Mouse (Mus musculus) R1 (cell line): ENCODE measurements around the gene Spsb3.

ENCODE experiments used
- DNase-seq: peaks from one replicate; pipeline ENCODE4 v3.0.0-alpha.2; 2018; ENCODE audit warnings: low read depth, low spot score

The Spsb3 gene

DNA sequence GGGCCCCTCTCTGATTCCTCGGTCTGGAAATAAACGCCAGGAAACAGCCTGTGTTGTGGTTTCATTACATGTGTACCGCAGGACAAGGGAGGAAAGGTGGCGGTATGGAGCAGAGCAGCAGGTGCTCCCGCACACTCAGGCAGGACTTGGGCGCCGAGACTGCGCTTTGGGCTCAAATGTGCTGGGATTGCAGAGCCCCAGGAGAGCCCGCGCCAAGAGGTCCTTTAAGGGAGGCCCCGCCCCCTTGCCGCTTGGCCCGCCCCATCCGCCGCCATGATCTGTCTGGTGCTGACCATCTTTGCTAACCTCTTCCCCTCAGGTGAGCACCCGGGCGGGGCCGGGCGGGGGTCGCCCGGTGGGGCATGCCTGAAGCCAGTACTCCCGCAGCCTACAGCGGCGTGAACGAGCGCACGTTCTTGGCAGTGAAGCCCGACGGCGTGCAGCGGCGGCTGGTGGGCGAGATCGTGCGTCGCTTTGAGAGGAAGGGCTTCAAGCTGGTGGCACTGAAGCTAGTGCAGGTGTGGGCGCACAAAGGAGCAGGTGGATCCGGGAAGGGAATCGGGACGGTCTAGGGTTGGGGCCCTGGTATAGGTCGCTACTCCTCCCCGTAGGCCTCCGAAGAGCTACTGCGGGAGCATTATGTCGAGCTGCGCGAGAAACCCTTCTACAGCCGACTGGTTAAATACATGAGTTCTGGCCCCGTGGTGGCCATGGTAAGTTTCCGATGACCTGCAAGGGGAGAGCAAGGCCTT lies 10.0 kb downstream of the Spsb3 start, which contains the start of gene Nme3:
Gene Nme3 (plus strand): TSS at position 260 of the 752 bp plus-strand sequence.
- peak; percentile 90 for DNase-seq

DNA sequence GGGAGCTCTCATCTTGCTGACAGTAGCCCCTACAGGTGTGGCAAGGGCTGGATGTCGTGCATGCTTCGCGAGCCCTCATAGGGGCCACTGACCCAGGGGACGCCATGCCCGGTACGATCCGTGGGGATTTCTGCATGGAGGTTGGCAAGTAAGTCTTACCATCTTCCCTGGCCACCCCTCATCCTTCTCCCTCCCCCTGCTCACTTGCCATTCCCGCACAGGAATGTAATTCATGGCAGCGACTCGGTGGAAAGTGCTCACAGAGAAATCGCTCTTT lies 10.5 kb downstream of the Spsb3 start:
- DNase-seq = no peak

DNA sequence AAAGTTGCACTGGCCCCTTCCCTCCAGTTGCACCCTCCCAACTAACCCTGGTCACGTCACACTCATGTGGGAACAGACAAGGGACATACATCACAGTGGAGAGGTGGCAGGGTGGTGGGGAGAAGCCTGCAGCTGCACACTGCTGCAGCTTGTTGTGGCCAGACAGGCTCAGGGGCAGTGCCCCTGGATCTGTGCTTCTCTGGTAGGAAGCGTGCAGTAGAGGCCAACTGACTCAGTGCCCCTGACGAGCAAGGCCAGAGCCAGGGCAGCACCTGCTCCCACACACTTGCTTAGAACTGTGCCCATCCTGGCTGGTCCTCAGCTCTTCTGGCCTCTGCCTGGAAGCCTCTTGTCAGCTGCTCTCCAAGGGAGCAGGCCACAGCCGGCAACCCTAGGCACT lies 11.2 kb downstream of the Spsb3 start:
- DNase-seq = no peak

- no peak for DNase-seq
These were observed 11.8 kb downstream of the Spsb3 start for GRCm38 (mm10) chr17:24898041-24898854.

DNA sequence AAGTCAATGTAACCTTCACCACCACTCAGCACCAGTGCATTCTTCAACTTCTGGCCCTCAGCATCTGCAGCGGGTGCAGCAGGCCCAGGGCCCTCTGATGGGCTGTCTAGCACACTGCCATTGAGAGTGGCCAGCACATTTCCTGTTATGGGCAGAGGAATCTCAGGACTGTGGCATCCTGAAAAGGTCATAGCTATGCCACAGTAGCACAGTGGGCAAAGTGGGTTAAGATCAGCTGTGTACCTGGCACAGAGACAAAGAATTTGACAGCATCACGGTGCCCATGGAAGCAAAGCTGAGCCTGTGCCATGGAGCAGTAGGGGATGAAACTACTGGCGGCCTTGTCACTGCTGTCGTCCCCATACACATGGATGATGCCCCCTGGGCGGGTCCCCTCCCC lies 12.7 kb downstream of the Spsb3 start:
- no peak for DNase-seq

- no peak for DNase-seq
These were observed 13.6 kb downstream of the Spsb3 start for GRCm38 (mm10) chr17:24900014-24900413.

- no peak for DNase-seq
These were observed 15.7 kb downstream of the Spsb3 start for GRCm38 (mm10) chr17:24902124-24902523.

DNA sequence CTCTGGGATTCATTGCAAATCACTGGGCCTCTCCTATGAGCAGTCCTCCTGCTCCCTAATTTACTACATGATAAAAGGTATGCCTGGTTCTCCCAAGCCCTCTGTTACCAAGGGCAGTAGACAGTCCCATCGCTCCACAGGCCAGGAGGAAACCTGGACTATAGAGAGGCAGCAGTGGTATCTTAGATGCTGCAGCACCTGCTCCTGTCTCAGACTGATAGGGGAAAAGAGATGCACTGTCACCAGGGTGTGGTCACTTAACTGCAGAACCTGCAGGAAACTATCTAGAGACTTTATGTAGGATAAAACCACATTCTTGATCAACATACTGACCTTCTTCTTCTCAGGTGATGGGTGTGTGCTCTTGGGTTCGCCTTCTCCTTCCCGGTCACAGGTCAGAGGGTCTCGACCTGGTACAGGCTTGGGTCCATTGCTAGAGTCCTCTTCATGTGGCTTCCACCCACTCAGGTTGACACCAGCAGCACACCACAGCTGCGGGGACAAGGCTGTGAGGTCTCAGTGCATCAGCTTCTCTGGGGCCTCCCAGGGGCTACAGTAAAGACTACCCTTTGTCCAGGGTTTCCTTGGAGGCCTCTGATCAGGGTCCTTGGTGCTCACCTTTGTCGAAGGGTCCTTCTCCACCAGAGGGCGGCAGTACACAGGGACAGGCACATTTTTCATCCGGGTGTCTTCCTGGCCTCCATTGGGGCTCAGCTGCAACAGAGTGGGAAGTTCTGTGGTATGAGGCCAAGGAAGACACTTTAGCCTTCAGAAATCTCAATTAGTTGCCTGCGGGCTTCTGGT lies 16.4 kb downstream of the Spsb3 start:
- peak; percentile 73 for DNase-seq

DNA sequence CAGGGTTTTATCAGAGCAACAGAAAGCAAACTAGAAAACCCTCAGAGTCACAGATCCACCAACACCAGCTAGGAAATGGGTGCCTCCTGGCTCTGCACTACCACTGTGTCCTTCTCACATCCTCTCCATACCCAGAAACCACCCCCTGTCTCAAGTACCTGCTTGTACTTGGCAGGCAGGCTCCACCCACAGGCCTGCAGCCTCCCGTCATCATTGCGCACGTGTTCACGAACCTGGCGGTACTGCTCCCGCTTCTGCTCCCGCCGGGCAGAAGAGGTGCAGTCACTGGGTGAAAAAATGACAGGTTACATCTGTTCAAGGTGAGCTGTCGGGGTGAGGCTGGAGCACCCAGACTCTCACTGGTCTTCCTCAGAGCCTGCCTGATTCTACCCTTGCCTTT lies 17.3 kb downstream of the Spsb3 start:
- DNase-seq = peak; percentile 37

- DNase-seq = no peak
These were observed 21.1 kb downstream of the Spsb3 start for GRCm38 (mm10) chr17:24907591-24907990.

DNA sequence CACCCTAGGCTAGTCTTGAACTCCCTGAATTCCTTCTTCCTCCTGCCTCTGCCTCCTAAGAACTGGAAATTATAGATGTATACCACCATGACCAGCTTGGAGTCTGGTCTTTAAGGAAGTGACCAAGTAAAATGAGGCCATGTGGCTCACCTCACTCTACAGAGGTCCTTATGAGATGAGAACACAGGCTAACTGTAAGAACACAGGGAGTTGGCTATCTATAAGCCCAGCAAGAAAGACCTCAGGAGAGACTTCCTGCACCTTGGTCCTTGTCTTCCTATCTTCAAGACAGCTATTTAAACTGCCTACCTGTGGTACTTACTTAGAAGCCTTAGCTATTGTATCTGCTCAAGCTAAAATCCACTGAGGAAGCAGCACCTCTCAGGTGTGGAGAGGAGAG lies 27.5 kb downstream of the Spsb3 start:
- no peak for DNase-seq

- no peak for DNase-seq
These were observed 36.8 kb downstream of the Spsb3 start for GRCm38 (mm10) chr17:24923246-24923645.

DNA sequence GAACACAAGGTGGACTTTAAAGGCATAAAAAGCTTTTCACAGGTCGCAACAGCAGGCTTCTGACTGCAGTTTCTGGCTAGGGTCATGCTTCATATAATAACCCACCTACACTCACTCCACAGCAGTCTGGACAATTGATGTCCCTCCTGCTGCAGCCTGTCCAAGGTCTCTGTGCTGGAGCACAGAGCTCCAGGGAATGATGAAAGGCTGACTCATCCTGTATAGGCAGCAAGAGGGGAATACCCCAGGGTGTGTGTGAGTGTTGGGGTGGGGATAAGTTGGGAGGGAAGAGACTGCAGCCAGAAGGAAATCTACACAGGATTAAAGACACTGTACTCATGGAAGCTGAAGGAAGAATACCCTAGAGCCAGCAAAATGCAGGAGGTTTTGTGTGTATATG lies 43.1 kb downstream of the Spsb3 start:
- DNase-seq = peak; percentile 7

- DNase-seq = no peak
These were observed 46.0 kb downstream of the Spsb3 start for GRCm38 (mm10) chr17:24932431-24932830.

DNA sequence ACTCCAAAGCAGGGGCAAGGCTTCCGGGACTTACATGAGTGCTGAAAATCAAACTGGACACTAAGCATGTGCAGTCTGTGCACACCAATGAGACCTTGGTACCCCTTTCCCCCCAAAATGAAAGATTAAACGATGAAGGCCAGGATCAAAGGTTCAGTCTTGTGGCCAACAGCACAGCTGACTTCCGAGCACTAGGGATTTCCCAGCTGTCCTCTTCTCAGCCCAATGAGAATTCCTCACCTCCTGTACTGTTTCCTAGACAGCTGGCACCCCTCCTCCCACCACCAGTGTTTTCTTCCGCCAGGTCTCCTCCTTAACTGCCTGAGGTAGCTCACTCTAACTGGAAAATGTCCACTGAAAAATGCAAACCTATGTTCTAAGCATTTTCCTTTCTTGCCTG lies 46.7 kb downstream of the Spsb3 start:
- DNase-seq = no peak

DNA sequence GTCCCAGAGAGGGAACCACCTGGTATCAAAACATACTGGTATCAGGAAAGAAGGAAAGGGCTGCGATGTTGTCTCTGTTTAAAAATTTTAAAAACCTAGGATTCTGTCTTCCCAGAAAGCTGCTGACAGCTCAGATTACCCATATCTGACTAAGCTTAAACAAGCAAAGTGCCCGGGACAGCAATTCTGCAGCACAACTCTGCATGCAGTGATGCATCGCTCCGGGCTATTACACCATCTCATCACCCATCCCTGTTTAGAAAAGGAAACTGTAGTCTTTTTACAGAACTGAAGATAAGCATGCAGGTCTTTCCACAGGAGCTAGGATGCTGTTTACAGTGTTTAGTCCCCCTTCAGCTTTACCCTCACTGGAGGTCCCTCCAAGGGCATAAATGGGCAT lies 48.5 kb downstream of the Spsb3 start:
- no peak for DNase-seq

GRCm38 (mm10) chr17:24935666-24936065 lies 49.2 kb downstream of the Spsb3 start:
- no peak for DNase-seq

GRCm38 (mm10) chr17:24936259-24937237 lies 50.1 kb downstream of the Spsb3 start, which contains the start of gene Mapk8ip3:
Gene Mapk8ip3 (minus strand): TSS chr17:24936977.
- DNase-seq = peak; percentile 93

DNA sequence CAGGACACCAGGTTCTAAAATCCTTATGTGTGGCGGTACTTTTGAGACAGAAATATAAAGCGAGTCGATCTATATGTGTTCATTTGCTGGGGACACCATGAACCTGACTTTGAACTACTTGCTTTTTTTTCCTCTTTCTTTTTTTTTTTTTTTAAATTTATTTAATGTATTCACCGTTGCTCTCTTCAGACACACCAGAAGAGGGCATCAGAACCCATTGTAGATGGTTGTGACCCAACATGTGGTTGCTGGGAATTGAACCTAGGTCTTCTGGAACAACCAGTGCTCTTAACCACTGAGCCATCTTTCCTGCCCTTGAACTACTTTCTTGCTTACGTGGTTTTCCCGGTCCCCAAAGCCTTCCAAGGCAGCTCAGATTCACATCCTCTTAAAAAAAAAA lies 50.8 kb downstream of the Spsb3 start:
- no peak for DNase-seq
